Mouse (Mus musculus): ENCODE results near the gene Bend3. TPM values are rescaled to one million over a fixed set of nuclear protein-coding genes. Genes with fewer than 3 reads are reported as not detected.
"Not testable (repeated sequence)": the region's sequence is repeated elsewhere in the genome, so short reads cannot be mapped to it uniquely, and the experiment has no call there.

Bend3 gene
- polyA plus RNA-seq, 1 experiment from 2014 or later = 5.3 TPM

- H3K27me3 ChIP-seq (replicated peaks; ENCODE audit: control insufficient read depth, insufficient read depth, low read length) = no peaks in the 10 kb centered on the region
- peaks cover 44% of the 10 kb centered on the region for H3K36me3 ChIP-seq (ENCODE audit: control insufficient read depth, insufficient read depth, low read length)
- no peak overlapping the region for H3K27ac ChIP-seq (ENCODE audit: low read depth)
- no peak overlapping the region for H3K4me2 ChIP-seq (ENCODE audit: low read length)
- no peak for ATAC-seq (replicated peaks; ENCODE audit: low FRiP score, low TSS enrichment, low read depth)
- no peak overlapping the region for H3K9ac ChIP-seq (ENCODE audit: low read length)
- no peaks in the 10 kb centered on the region for H3K4me1 ChIP-seq (replicated peaks; ENCODE audit: control insufficient read depth, insufficient read depth, low read length)
- no peaks in the 10 kb centered on the region for H3K9me3 ChIP-seq (ENCODE audit: control insufficient read depth, low read length)
- no peak overlapping the region for H3K4me3 ChIP-seq (ENCODE audit: low read depth, low read length)
- 76% methylated on average over 4 of the region's 4 CpGs for WGBS
- DNase-seq (ENCODE audit: low spot score) = no peak
These were observed 28.4 kb downstream of the Bend3 start for GRCm38 (mm10) chr10:43507051-43507450.

GRCm38 (mm10) chr10:43509228-43509627 is 30.6 kb downstream of the Bend3 start:
- WGBS = 93% methylated on average over 7 of the region's 7 CpGs

GRCm38 (mm10) chr10:43512976-43513375 is 34.3 kb downstream of the Bend3 start:
- no peak overlapping the region for H3K27ac ChIP-seq (ENCODE audit: low read depth)
- no peaks in the 10 kb centered on the region for H3K4me1 ChIP-seq (replicated peaks; ENCODE audit: control insufficient read depth, insufficient read depth, low read length)
- H3K27me3 ChIP-seq (replicated peaks; ENCODE audit: control insufficient read depth, insufficient read depth, low read length) = no peaks in the 10 kb centered on the region
- DNase-seq (ENCODE audit: low spot score) (no peak), ATAC-seq (replicated peaks; ENCODE audit: low FRiP score, low TSS enrichment, low read depth) (no peak)
- H3K4me2 ChIP-seq (ENCODE audit: low read length) = no peak overlapping the region
- H3K9me3 ChIP-seq (ENCODE audit: control insufficient read depth, low read length) = no peaks in the 10 kb centered on the region
- no peak overlapping the region for H3K9ac ChIP-seq (ENCODE audit: low read length)
- H3K36me3 ChIP-seq (ENCODE audit: control insufficient read depth, insufficient read depth, low read length) = peaks cover 49% of the 10 kb centered on the region
- no peak overlapping the region for H3K4me3 ChIP-seq (ENCODE audit: low read depth, low read length)
- 91% methylated on average over 10 of the region's 10 CpGs for WGBS

More at GRCm38 (mm10) chr10:43509228-43509627, 30.6 kb downstream of the Bend3 start:
- Histone ChIP-seq H3K4me3 (ENCODE audit: low read depth, low read length) (no peak overlapping the region), H3K4me2 (ENCODE audit: low read length) (no peak overlapping the region), H3K9ac (ENCODE audit: low read length) (no peak overlapping the region), H3K9me3 (ENCODE audit: control insufficient read depth, low read length) (no peaks in the 10 kb centered on the region), H3K4me1 (replicated peaks; ENCODE audit: control insufficient read depth, insufficient read depth, low read length) (no peaks in the 10 kb centered on the region), H3K36me3 (ENCODE audit: control insufficient read depth, insufficient read depth, low read length) (peaks cover 58% of the 10 kb centered on the region), H3K27ac (ENCODE audit: low read depth) (no peak overlapping the region), H3K27me3 (replicated peaks; ENCODE audit: control insufficient read depth, insufficient read depth, low read length) (no peaks in the 10 kb centered on the region)
- DNase-seq (ENCODE audit: low spot score) (no peak), ATAC-seq (replicated peaks; ENCODE audit: low FRiP score, low TSS enrichment, low read depth) (no peak)

- DNase-seq (ENCODE audit: low spot score) (peak; percentile 57), ATAC-seq (replicated peaks; ENCODE audit: low FRiP score, low TSS enrichment, low read depth) (peak; percentile 41; the same call in 1 of the 2 replicates)
- Histone ChIP-seq H3K9ac (ENCODE audit: low read length) (no peak overlapping the region), H3K27me3 (replicated peaks; ENCODE audit: control insufficient read depth, insufficient read depth, low read length) (no peaks in the 10 kb centered on the region), H3K4me3 (ENCODE audit: low read depth, low read length) (no peak overlapping the region), H3K36me3 (ENCODE audit: control insufficient read depth, insufficient read depth, low read length) (peaks cover 19% of the 10 kb centered on the region), H3K9me3 (ENCODE audit: control insufficient read depth, low read length) (no peaks in the 10 kb centered on the region), H3K27ac (ENCODE audit: low read depth) (no peak overlapping the region), H3K4me1 (replicated peaks; ENCODE audit: control insufficient read depth, insufficient read depth, low read length) (no peaks in the 10 kb centered on the region), H3K4me2 (ENCODE audit: low read length) (no peak overlapping the region)
- 67% methylated on average over 6 of the region's 6 CpGs for whole genome bisulfite sequencing
These were observed 38.5 kb downstream of the Bend3 start for GRCm38 (mm10) chr10:43516992-43517660.

GRCm38 (mm10) chr10:43517836-43518235 is 39.2 kb downstream of the Bend3 start:
- 64% methylated on average over 4 of the region's 4 CpGs for WGBS
- Histone ChIP-seq H3K4me2 (ENCODE audit: low read length) (no peak overlapping the region), H3K27ac (ENCODE audit: low read depth) (no peak overlapping the region)

GRCm38 (mm10) chr10:43518368-43518767 is 39.7 kb downstream of the Bend3 start:
- Histone ChIP-seq H3K36me3 (ENCODE audit: control insufficient read depth, insufficient read depth, low read length) (peaks cover 13% of the 10 kb centered on the region), H3K4me1 (replicated peaks; ENCODE audit: control insufficient read depth, insufficient read depth, low read length) (no peaks in the 10 kb centered on the region), H3K27ac (ENCODE audit: low read depth) (no peak overlapping the region), H3K4me2 (ENCODE audit: low read length) (no peak overlapping the region), H3K4me3 (ENCODE audit: low read depth, low read length) (no peak overlapping the region), H3K27me3 (replicated peaks; ENCODE audit: control insufficient read depth, insufficient read depth, low read length) (no peaks in the 10 kb centered on the region), H3K9me3 (ENCODE audit: control insufficient read depth, low read length) (no peaks in the 10 kb centered on the region), H3K9ac (ENCODE audit: low read length) (no peak overlapping the region)
- 74% methylated on average over 11 of the region's 13 CpGs for whole genome bisulfite sequencing
- ATAC-seq (replicated peaks; ENCODE audit: low FRiP score, low TSS enrichment, low read depth) = 0 out of 2 replicates have a peak, but pooled peaks have one; percentile 38
- no peak for DNase-seq (ENCODE audit: low spot score)

More at GRCm38 (mm10) chr10:43517836-43518235, 39.2 kb downstream of the Bend3 start:
- no peaks in the 10 kb centered on the region for H3K4me1 ChIP-seq (replicated peaks; ENCODE audit: control insufficient read depth, insufficient read depth, low read length)
- ATAC-seq (replicated peaks; ENCODE audit: low FRiP score, low TSS enrichment, low read depth) = no peak
- peaks cover 16% of the 10 kb centered on the region for H3K36me3 ChIP-seq (ENCODE audit: control insufficient read depth, insufficient read depth, low read length)
- no peaks in the 10 kb centered on the region for H3K27me3 ChIP-seq (replicated peaks; ENCODE audit: control insufficient read depth, insufficient read depth, low read length)
- H3K9me3 ChIP-seq (ENCODE audit: control insufficient read depth, low read length) = no peaks in the 10 kb centered on the region
- H3K9ac ChIP-seq (ENCODE audit: low read length) = no peak overlapping the region
- no peak overlapping the region for H3K4me3 ChIP-seq (ENCODE audit: low read depth, low read length)
- no peak for DNase-seq (ENCODE audit: low spot score)

GRCm38 (mm10) chr10:43519977-43520376 is 41.3 kb downstream of the Bend3 start:
- DNase-seq (ENCODE audit: low spot score) (no peak), ATAC-seq (replicated peaks; ENCODE audit: low FRiP score, low TSS enrichment, low read depth) (no peak)
- Histone ChIP-seq H3K9ac (ENCODE audit: low read length) (no peak overlapping the region), H3K27ac (ENCODE audit: low read depth) (no peak overlapping the region), H3K4me1 (replicated peaks; ENCODE audit: control insufficient read depth, insufficient read depth, low read length) (no peaks in the 10 kb centered on the region), H3K4me3 (ENCODE audit: low read depth, low read length) (no peak overlapping the region), H3K36me3 (ENCODE audit: control insufficient read depth, insufficient read depth, low read length) (peaks cover 7% of the 10 kb centered on the region), H3K27me3 (replicated peaks; ENCODE audit: control insufficient read depth, insufficient read depth, low read length) (no peaks in the 10 kb centered on the region), H3K9me3 (ENCODE audit: control insufficient read depth, low read length) (no peaks in the 10 kb centered on the region), H3K4me2 (ENCODE audit: low read length) (no peak overlapping the region)
- 92% methylated on average over 2 of the region's 2 CpGs for WGBS

GRCm38 (mm10) chr10:43523931-43524330 is 45.3 kb downstream of the Bend3 start, which contains the start of gene Gm9803:
Gene Gm9803, plus strand, starts transcription at chr10:43524084.
- H3K4me1 ChIP-seq (replicated peaks; ENCODE audit: control insufficient read depth, insufficient read depth, low read length); H3K27ac ChIP-seq (ENCODE audit: low read depth); H3K9me3 ChIP-seq (ENCODE audit: control insufficient read depth, low read length); H3K4me3 ChIP-seq (ENCODE audit: low read depth, low read length); ATAC-seq (replicated peaks; ENCODE audit: low FRiP score, low TSS enrichment, low read depth); H3K9ac ChIP-seq (ENCODE audit: low read length); H3K4me2 ChIP-seq (ENCODE audit: low read length); H3K27me3 ChIP-seq (replicated peaks; ENCODE audit: control insufficient read depth, insufficient read depth, low read length); DNase-seq (ENCODE audit: low spot score): not testable (repeated sequence)
- H3K36me3 ChIP-seq (ENCODE audit: control insufficient read depth, insufficient read depth, low read length) = peaks cover 27% of the 10 kb centered on the region
- 97% methylated on average over 10 of the region's 10 CpGs for whole genome bisulfite sequencing
